Mouse (Mus musculus) liver, embryonic 14.5 days (tissue): ENCODE results near the gene Aurkc.

Source experiments
- CTCF ChIP-seq: IDR thresholded peaks from 2 replicates; pipeline ENCODE4 v1.5.1; 2016; ENCODE audit warnings: antibody characterized with exemption, low read depth, control low read depth
- EP300 ChIP-seq: IDR thresholded peaks from 2 replicates; pipeline ENCODE4 v1.6.1; 2016; ENCODE audit warnings: antibody characterized with exemption, low read depth

- no peak for TF ChIP-seq CTCF
- no peak for TF ChIP-seq EP300
These were observed 18.2 kb upstream of the Aurkc start for GRCm38 (mm10) chr7:6976890-6977289.
